Mouse (Mus musculus): Measurements from ENCODE around the gene Dmd.

GRCm38 (mm10) chrX:82948630-82949029, at the start of gene Dmd:
- no peak for TF ChIP-seq CTCF (IDR thresholded peaks at IDR 0.05; ENCODE audit: insufficient read depth, low read length)
- TF ChIP-seq POLR2A (IDR thresholded peaks at IDR 0.05; ENCODE audit: borderline replicate concordance, extremely low read depth, low read depth, low read length), result no peak
